Mouse (Mus musculus) ovary, adult 2 months (tissue): ENCODE data around the gene Ano7. TPM values are rescaled to one million over a fixed set of nuclear protein-coding genes. Genes with fewer than 3 reads are reported as not detected.

ENCODE experiments used
- polyA plus RNA-seq: library from polyadenylated mRNA; depleted of rRNA; stranded (reverse); fragments of >200 nt; gene quantifications from 2 replicates; pipeline ENCODE4 v1.2.3, GENCODE M21; 2012; rRNA removed

Ano7 gene
- 0.23 and 0.34 TPM in 2 replicates for polyA plus RNA-seq

GRCm38 (mm10) chr1:93373665-93374064 is at the start of gene Ano7:
Ano7 (plus strand) TSS chr1:93373930.

GRCm38 (mm10) chr1:93342648-93343503 is 30.9 kb upstream of the Ano7 start, which contains the start of the genes Ppp1r7 and Pask:
Ppp1r7 (plus strand) TSS chr1:93342854.
Pask (minus strand) TSS chr1:93343482.

Other genes starting within 250 kb of the Ano7 start
- 0.53 TPM in 1 of 2 replicates, not detected in the other for gene Agxt, start 238.7 kb upstream of the Ano7 start, polyA plus RNA-seq
- 3.8 and 4.7 TPM in 2 replicates for gene 2310007B03Rik, start 213.0 kb upstream of the Ano7 start, polyA plus RNA-seq
- gene Crocc2, start 205.2 kb upstream of the Ano7 start, polyA plus RNA-seq, result 5.7 and 6.2 TPM in 2 replicates
- gene Sned1, start 138.1 kb upstream of the Ano7 start, polyA plus RNA-seq, result 53.1 and 54.4 TPM in 2 replicates
- gene Mterf4, start 68.0 kb upstream of the Ano7 start, polyA plus RNA-seq, result 6.7 and 8.5 TPM in 2 replicates
- 2.9 and 3.9 TPM in 2 replicates for gene Ppp1r7, start 31.1 kb upstream of the Ano7 start, polyA plus RNA-seq
- gene Pask, start 30.4 kb upstream of the Ano7 start, polyA plus RNA-seq, result 3.8 and 6.9 TPM in 2 replicates
- gene Hdlbp, start 104.9 kb downstream of the Ano7 start, polyA plus RNA-seq, result 88.2 and 96.9 TPM in 2 replicates
- 5.2 and 6.9 TPM in 2 replicates for gene Farp2, start 138.1 kb downstream of the Ano7 start, polyA plus RNA-seq